Mouse (Mus musculus): ENCODE results near the gene Rbfox1.

DNA sequence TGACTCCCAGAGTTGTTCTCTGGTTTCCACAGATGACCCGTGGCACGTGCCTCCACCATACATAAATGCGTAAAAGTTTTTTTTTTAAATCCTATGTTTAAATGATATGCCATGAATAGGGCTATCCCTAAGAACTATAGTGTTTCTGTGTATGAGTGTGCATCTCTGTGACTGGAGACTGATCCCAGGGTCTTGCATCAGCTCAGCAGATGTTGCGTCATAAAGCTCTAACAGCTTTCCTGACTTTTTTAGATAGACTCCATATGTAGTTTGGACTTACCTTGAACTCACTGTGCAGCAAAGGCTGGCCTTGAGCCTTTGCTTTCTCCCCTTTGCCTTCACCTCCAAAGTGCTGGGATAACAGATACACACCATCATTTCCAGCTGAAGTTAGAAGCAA is 830.1 kb downstream of the Rbfox1 start:
- TF ChIP-seq CTCF (IDR thresholded peaks at IDR 0.05; ENCODE audit: low read depth, low read length): no peak
- no peak for TF ChIP-seq POLR2A (IDR thresholded peaks at IDR 0.05; ENCODE audit: insufficient read depth, low read length)
- no peak for TF ChIP-seq EP300 (IDR thresholded peaks at IDR 0.05; ENCODE audit: insufficient read depth, low read depth, low read length)
